Mouse (Mus musculus) olfactory bulb, adult 2 months (tissue): ENCODE data around the gene Ndufaf8. TPM values are rescaled to one million over a fixed set of nuclear protein-coding genes. Genes with fewer than 3 reads are reported as not detected.

Experiments used
- H3K27ac ChIP-seq: fragments of 200-500 bp; 2 replicates; pipeline ENCODE4 v1.5.1; 2012; ENCODE audit warnings: low read depth, low read length; ENCODE audit not compliant: insufficient read depth
- H3K4me1 ChIP-seq: fragments of 200-500 bp; 2 replicates; pipeline ENCODE4 v1.6.1; 2012; ENCODE audit warnings: low read length; ENCODE audit not compliant: control insufficient read depth, insufficient read depth
- H3K4me3 ChIP-seq: fragments of 200-500 bp; 2 replicates; pipeline ENCODE4 v1.5.1; 2012; ENCODE audit warnings: mild to moderate bottlenecking, low read depth, low read length, moderate library complexity; ENCODE audit not compliant: insufficient read depth
- CTCF ChIP-seq: fragments of 200-500 bp; IDR thresholded peaks from 2 replicates; pipeline ENCODE4 v1.5.1; 2012; ENCODE audit warnings: low read depth, mild to moderate bottlenecking, low read length, moderate library complexity; ENCODE audit not compliant: insufficient read depth
- POLR2A ChIP-seq: fragments of 200-500 bp; IDR thresholded peaks from 2 replicates; pipeline ENCODE4 v1.6.1; 2012; ENCODE audit warnings: mild to moderate bottlenecking, low read depth, low read length, moderate library complexity; ENCODE audit not compliant: insufficient read depth
- WGBS: fragments of 180-500 bp; shearing (Covaris S2); methylation state at CpG from one replicate; pipeline ENCODE4 v1.1.7; 2018; 5-methylcytosine and 5-hydroxymethylcytosine counted together
- polyA plus RNA-seq: library from polyadenylated mRNA; stranded (reverse); fragments of >200 nt; gene quantifications from 2 replicates; pipeline ENCODE4 v1.2.4, GENCODE M21; 2012; ENCODE audit warnings: low replicate concordance; ENCODE audit not compliant: missing spikeins, insufficient read depth, insufficient read length

Ndufaf8 gene
- polyA plus RNA-seq, 1 experiment, result not detected

DNA sequence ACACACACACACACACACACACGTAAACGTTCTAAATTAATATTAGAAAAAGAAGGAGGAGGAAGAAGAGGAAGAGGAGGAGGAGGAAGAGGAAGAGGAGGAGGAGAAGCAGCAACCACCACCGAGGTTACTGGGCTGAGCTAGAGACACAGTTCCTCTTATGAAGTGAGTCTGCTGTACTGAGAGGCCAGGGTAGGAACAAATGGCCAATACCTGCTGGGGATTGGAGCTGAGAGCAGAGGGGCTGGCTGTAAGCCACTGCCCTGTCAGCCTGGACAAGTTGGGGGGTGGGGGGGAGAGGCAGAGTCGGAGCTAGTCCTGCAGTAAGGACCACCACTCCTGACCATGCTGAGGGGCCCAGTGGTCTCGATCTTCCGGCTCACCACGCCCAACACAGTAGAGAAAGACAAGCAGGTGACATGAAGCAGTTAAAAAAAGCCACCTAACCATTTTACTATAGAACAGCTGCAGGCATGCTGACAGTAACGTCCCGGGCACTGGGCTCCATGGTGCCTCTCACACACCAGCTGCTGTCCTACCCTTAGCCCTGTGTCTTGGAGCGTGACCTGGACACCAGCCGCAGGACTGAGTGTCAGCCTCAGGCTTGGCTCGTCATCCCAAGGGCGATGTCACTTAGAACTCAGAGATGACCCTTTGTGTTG, 34.6 kb upstream of the Ndufaf8 start:
- 86% methylated on average over 13 of the region's 13 CpGs for WGBS
- H3K4me3 ChIP-seq, result no peak overlapping the region
- TF ChIP-seq CTCF, result no peak
- no peak for TF ChIP-seq POLR2A
- peaks cover 4% of the 10 kb centered on the region; the same call in 1 of the 2 replicates for H3K4me1 ChIP-seq
- no peak overlapping the region for H3K27ac ChIP-seq

DNA sequence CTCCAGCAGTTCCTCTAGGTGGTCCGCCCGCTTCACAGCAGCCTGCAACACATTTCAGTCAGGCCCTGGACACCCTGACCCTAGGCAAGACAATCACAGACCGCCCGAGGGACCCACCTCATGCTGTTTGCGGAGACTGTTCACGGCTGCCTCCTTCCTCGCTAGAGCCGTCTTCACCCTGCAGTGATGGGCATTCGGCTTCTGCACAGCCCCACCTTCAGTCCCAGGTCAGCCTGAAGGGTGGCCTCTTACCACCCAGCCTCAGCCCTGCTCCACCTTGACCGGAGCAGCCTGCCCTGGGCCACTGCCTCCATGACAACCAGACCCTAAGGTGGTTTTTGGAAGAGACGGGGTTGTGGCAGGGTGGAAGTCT, 34.1 kb upstream of the Ndufaf8 start:
- no peak overlapping the region for H3K4me3 ChIP-seq
- H3K4me1 ChIP-seq, result peaks cover 4% of the 10 kb centered on the region; the same call in 1 of the 2 replicates
- 90% methylated on average over 11 of the region's 11 CpGs for WGBS
- TF ChIP-seq POLR2A (no peak), CTCF (no peak)
- H3K27ac ChIP-seq, result no peak overlapping the region

- Histone ChIP-seq H3K4me3 (no peak overlapping the region), H3K4me1 (peaks cover 4% of the 10 kb centered on the region; the same call in 1 of the 2 replicates), H3K27ac (no peak overlapping the region)
- TF ChIP-seq CTCF (peak; percentile 90), POLR2A (no peak)
- 38% methylated on average over 10 of the region's 10 CpGs for WGBS
These were observed 33.4 kb upstream of the Ndufaf8 start for GRCm38 (mm10) chr11:120065291-120065690.

- H3K4me3 ChIP-seq, result no peak overlapping the region
- H3K4me1 ChIP-seq, result peaks cover 4% of the 10 kb centered on the region; the same call in 1 of the 2 replicates
- TF ChIP-seq CTCF, result no peak
- TF ChIP-seq POLR2A, result no peak
- 69% methylated on average over 17 of the region's 17 CpGs for WGBS
- no peak overlapping the region for H3K27ac ChIP-seq
These were observed 30.9 kb upstream of the Ndufaf8 start for GRCm38 (mm10) chr11:120067834-120068233.

GRCm38 (mm10) chr11:120069261-120069660, 29.5 kb upstream of the Ndufaf8 start:
- TF ChIP-seq POLR2A (no peak), CTCF (no peak)
- Histone ChIP-seq H3K4me3 (no peak overlapping the region), H3K4me1 (peaks cover 9% of the 10 kb centered on the region), H3K27ac (no peak overlapping the region)
- 62% methylated on average over 11 of the region's 11 CpGs for WGBS

DNA sequence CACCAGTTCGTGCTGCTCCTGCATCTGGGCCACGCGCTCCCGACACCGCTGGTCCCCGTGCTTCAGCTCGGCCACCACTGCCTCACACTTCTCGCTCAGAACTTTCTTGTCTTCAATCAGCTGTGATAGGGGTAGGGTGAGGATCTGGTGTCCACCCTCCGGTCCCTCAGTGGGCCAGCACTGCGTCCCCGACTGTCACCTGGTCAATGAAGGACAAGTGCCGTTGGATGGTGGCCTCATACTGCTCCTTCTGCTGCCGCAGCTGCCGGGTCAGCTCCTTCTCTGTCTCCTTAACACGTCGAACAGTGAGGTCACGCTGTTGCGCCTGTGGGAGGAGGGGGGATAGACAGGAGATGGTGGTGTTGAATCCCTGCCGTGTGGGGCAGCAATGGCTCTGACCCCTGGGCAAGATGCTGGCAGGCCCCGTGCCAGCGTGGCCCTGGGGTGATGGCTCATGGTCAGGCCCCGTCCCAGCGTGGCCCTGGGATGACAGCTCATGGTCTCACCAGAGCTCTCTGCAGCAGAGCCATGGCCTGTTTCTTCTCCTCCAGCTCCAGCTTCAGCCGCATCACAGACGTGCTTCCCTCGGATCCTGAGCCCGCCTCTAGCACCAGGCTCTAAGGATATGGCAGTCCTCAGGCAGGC, 28.3 kb upstream of the Ndufaf8 start:
- no peak for TF ChIP-seq POLR2A
- no peak for TF ChIP-seq CTCF
- H3K4me1 ChIP-seq, result peaks cover 16% of the 10 kb centered on the region
- no peak overlapping the region for H3K27ac ChIP-seq
- no peak overlapping the region for H3K4me3 ChIP-seq
- 90% methylated on average over 27 of the region's 27 CpGs for WGBS

DNA sequence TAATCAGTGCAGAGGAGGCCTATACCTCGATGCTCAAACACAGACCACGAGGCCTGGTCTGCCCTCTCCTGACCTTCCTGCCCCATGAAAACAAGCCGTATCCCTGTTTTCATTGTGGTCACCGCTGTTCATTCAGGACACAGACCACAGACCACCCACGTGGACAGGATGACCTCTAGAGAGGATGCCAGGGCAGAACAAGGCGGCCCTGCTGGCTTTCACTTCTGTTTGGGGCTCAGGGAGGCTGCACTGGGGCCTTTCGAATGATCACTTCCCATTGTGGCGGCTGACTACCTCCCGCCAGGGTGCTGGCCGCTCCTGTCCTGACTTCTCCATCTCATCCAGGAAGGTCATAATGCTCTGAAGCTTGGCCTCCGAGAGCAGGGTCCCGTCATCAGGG, 27.7 kb upstream of the Ndufaf8 start:
- 76% methylated on average over 12 of the region's 12 CpGs for WGBS
- TF ChIP-seq POLR2A (no peak), CTCF (no peak)
- no peak overlapping the region for H3K27ac ChIP-seq
- peaks cover 21% of the 10 kb centered on the region for H3K4me1 ChIP-seq
- no peak overlapping the region for H3K4me3 ChIP-seq

GRCm38 (mm10) chr11:120071731-120072320, 26.9 kb upstream of the Ndufaf8 start:
- Histone ChIP-seq H3K27ac (no peak overlapping the region), H3K4me3 (no peak overlapping the region), H3K4me1 (peaks cover 26% of the 10 kb centered on the region)
- 90% methylated on average over 7 of the region's 7 CpGs for WGBS
- TF ChIP-seq CTCF (no peak), POLR2A (no peak)

DNA sequence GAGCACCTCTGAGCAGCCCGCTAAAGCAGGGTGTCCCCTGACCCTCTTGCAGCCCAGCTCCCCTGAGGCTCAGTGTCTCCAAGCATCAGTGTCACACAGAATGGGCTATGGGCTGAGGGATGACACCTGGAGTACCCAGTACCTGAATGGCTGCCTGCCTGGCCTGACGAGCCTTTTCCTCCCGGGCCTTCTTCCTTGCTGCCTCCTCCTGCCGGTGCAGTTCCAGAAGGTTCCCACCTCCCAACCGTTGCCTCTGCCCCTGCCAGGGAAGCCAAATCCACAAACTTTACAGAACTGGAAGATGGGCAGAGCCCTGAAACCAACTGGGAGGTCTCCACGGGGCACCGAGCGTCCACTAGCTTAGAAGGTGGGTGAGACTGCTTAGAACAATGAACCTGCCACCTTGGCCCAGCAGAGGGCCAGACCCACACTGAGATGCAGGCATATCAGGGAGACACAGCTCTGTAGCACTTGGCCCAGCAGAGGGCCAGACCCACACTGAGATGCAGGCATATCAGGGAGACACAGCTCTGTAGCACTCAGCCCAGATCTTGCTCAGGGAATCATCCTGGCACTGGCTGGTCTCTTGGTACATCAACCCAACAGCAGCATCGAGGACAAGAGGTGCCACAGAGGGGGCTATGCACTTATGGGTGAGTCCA, 25.6 kb upstream of the Ndufaf8 start:
- WGBS, result 86% methylated on average over 9 of the region's 9 CpGs
- no peak overlapping the region for H3K4me3 ChIP-seq

More for the DNA sequence above, 25.6 kb upstream of the Ndufaf8 start:
- TF ChIP-seq CTCF, result no peak
- Histone ChIP-seq H3K4me1 (peaks cover 26% of the 10 kb centered on the region), H3K27ac (no peak overlapping the region)
